Mouse (Mus musculus) urinary bladder, postnatal 25 days (tissue): ENCODE results near the gene Bdnf.

Experiments
- DNase-seq: peaks from one replicate; pipeline ENCODE4 v3.0.0; 2022; ENCODE audit warnings: low spot score

The Bdnf gene

GRCm38 (mm10) chr2:109674532-109674931 lies at the start of gene Bdnf:
Bdnf (plus strand) TSS chr2:109674700.
- no peak for DNase-seq

DNA sequence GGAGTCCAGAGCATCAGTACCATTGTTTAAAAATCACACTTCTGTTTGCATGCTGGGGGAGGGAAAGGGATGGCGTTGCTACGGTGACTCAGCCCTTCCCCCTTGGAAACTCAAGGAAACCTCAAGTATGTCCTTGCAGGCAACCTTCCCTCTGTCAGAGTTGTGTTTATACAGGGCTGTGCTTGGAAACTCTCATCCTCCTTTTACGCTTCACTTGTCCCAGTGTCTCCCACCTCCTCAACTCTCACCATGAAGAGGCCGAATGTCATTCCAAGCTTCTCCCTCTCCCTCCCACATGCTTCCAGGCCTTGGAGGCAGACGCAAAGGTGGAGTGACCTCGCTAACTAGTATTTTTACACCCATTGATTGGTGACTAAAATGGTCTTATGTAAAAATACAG lies 47.6 kb upstream of the Bdnf start:
- no peak for DNase-seq

DNA sequence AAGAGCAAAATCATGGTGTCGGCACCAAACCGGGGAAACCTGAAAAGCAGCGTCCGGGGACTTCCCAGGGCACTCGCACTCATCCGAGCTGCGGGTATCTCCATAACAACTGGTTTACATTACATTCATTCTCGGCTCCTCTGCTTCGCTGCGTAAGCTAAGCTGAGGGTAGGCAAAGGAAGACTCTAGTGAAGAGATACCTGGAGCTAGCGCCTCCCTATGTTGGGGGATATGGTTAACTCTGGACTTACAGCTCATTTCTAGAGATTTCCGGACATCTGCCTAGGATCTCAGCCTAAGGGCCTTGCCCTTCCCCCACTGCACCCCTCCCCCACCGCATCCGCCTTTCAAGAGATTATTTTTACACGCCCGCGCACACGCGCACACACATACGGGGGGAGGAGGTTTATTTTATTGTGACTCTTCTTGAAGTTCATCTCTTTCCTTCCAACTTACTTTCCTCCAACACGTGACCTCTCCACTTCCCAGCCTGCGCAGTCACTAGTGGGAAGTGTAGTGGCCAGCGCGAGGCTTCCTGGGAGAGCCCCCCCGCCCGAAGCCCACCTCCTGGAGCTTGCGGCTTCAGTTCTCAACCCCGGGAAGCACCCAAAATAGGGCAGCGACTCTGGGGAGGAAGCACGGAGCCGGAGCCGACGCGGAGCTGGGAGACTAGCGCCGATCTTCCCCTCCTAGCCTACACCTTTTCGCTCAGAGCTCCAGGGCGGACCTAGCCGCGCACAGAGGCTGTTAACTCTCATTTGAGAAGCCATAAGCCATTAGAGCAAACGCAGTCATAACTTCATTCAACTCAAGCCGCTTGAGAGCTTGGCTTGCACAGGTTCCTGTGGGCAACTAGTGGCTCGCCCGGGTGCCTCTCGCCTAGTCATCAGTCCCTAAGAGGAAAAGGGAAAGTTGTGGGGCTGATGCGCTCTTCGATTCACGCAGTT lies 718 bp upstream of the Bdnf start:
- DNase-seq, result no peak

DNA sequence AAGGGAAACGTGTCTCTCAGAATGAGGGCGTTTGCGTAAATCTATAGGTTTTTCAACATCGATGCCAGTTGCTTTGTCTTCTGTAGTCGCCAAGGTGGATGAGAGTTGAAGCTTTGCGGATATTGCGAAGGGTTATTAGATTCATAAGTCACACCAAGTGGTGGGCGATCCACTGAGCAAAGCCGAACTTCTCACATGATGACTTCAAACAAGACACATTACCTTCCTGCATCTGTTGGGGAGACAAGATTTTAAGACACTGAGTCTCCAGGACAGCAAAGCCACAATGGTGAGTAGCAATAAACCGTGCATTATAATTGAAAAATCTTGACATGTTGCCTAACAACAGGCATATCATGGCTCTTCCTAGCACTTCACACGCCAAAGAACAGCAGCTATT lies 551 bp downstream of the Bdnf start:
- DNase-seq, result no peak

DNA sequence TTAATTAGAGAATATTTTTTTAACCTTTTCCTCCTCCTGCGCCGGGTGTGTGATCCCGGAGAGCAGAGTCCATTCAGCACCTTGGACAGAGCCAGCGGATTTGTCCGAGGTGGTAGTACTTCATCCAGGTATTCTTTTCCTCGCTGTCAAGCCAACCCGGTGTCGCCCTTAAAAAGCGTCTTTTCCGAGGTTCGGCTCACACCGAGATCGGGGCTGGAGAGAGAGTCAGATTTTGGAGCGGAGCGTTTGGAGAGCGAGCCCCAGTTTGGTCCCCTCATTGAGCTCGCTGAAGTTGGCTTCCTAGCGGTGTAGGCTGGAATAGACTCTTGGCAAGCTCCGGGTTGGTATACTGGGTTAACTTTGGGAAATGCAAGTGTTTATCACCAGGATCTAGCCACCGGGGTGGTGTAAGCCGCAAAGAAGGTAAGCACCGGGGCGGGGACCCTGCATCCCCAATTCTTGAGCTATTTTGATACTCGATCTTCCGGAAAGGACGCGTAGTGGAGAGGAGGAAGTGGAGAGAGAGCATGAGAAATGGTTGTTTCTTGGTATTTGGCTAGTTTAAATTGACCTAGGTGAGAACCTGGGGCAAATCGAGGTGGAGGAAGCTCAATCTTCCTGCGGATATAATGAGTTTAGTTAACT lies 1.6 kb downstream of the Bdnf start:
- peak; percentile 62 for DNase-seq

- DNase-seq, result no peak
Measured at GRCm38 (mm10) chr2:109676618-109676974, 2.1 kb downstream of the Bdnf start.

- DNase-seq, result no peak
Measured at GRCm38 (mm10) chr2:109677221-109678089, 3.0 kb downstream of the Bdnf start.

DNA sequence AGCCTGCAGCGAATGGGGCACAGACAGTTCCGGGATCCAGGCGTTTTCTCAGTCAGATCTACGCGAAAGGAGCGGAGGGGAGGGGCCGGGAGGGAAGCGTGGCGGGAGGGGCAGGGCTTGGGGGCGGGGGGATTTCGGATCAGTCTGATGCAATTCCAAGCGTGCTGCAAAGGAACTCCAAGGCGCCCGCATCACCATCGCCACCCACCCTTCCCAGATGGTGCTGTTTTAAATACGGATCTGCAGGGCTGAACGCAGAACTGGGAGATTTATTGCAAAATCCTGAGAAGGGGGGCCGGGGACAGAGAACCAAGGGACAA lies 3.5 kb downstream of the Bdnf start:
- DNase-seq, result no peak

DNA sequence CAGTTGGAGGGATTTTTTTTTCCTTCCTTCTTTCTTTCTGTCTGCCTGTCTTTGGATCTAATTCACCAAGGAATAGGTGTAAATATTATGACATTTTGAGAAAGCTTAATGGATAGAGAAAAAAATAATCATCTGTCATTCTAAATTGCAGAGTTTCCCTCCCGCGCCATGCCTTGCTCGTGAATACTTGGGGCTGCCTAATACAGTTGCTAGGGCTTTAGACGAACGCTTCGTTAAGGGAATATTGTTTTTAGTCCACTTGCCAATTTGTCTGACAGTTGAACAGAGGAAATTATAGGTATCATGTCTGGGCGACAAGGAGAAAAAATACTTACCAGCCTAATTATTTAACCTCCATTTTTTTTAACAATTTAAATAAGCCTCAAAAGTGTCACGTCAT lies 4.0 kb downstream of the Bdnf start:
- no peak for DNase-seq

DNA sequence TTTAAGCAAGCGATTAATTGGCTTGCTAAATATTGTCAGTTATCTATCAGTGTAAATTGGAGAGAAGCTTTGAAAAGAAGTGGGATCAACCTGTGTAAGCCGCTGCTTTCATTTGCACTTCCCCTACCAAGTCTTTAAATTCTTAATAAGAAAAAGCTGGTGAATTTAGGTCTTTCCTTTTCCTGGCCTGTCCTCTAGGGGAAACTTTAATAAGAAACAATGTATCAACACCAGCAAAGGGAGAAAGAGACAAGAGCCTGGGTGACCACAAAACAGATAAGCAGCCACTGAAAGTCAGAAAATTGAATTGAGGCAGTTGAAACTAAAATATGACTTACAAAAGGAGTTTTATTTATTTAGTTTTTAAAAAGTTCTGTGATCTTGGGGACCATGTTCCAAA lies 4.9 kb downstream of the Bdnf start:
- no peak for DNase-seq

- DNase-seq, result no peak
Measured at GRCm38 (mm10) chr2:109681071-109681470, 6.6 kb downstream of the Bdnf start.

GRCm38 (mm10) chr2:109688661-109689060 lies 14.2 kb downstream of the Bdnf start:
- DNase-seq, result no peak

DNA sequence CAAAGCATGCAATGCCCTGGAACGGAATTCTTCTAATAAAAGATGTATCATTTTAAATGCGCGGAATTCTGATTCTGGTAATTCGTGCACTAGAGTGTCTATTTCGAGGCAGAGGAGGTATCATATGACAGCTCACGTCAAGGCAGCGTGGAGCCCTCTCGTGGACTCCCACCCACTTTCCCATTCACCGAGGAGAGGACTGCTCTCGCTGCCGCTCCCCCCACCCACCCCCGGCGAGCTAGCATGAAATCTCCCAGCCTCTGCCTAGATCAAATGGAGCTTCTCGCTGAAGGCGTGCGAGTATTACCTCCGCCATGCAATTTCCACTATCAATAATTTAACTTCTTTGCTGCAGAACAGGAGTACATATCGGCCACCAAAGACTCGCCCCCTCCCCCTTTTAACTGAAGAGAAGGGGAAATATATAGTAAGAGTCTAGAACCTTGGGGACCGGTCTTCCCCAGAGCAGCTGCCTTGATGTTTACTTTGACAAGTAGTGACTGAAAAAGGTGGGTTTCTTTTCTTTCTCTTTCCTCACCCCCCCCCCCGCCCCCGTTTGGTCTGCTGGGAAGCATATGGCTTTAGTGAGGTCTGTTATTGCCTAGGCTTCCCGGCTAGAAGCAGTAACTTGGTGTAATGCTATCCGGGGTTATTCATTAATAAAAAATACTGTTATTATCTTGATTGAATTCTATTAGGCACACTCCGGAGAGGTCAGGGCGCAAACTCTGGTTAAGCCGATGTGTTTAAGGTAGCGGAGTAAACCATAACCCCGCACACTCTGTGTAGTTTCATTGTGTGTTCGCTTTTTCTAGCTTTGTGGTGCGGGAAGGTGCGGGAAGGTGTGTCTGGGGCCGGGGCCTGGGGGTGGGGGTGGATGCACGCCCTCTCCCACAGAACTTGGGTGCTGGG lies 18.0 kb downstream of the Bdnf start:
- no peak for DNase-seq

- DNase-seq, result peak; percentile 18
Measured at GRCm38 (mm10) chr2:109693178-109694115, 18.9 kb downstream of the Bdnf start.

DNA sequence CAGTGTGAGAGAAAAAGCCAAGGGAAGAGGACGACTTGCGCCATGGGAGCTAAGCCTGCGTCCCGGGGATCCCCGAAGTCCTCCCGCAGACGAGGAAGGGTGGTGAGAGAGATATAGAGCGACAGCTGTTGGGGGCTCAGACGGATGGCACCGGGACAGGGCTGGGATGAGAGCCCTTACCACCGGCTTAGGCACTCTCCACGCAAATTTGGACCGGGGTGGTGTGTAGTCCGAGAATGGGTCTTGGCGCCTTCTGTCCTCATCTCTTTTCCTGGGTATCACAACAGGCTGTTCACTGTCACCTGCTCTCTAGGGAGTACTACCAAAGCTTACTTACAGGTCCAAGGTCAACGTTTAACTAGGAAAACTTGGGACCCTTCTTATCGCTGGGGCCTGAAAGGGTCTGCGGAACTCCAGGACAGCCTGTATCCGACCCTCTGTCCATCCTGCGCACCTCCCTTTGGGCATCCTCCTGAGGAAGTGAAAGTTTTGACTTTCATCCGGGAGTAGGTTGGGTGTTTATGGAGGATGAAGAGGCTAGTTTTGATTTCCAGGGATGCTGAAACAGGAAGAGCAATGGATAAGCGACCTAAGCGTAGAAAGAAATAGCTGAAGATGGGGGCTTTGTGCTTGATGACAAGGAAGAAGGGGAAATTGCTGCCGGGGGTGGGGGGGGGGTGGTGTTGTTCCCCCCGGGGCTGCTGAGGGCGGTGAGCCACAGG lies 19.8 kb downstream of the Bdnf start:
- DNase-seq, result no peak

DNA sequence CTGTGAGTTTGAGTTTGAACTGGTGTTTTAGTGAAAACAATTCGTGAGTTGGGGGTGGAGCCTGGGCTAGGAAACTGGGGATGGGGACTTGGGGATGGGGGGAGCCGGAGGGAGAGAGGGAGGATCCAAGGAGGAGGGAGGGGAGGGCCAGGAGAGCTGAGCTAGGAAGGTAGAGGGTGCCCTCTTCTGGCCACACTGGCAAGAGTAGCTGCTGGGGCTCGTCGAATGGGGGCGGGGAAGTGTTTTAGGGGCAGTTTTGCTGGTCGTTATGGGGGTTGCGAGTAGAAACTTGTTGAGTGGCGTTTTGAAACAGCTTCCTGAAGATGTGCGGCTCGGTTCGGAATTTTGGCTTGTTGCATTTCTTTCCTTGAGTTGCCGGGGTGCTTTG lies 20.3 kb downstream of the Bdnf start:
- peak; percentile 59 for DNase-seq

DNA sequence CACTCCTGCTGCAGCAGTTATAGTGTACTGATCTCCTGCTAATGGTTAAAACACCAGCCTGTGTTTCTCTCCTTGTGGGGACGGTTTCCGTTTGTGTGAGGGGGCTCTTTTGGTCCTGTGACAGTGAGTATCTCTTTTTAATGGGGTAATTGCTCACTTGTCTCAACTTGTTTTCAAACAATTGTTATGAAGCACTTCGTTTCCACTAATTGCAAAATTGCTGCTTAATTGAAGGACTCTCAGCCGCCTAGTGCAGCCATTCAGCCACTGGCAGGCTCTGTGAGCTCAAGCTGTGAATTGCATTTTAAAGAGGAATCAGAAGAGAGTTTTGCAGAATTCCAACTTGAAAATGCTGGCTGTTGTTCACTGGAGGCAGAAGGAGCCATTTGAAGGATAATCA lies 22.7 kb downstream of the Bdnf start:
- DNase-seq, result no peak

- DNase-seq, result no peak
Measured at GRCm38 (mm10) chr2:109700291-109700690, 25.8 kb downstream of the Bdnf start.

DNA sequence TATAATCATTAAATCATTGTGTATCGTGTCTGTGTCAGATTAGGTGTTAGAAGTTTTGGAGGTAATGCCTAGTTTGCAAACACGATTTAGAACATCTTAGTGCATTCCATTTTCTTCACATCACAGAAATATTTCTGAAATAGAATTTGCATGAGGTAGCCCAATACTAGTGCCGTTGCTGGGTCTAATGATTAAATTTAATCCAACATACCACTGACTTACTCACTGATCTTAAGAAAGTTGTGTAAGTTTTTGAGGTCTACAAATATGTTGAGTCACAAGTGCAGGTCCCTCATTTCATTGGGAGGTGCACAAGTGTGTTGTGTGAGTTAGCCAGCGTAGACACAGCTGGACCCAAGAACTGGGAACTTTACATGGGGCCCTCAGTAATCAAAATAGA lies 29.1 kb downstream of the Bdnf start:
- no peak for DNase-seq

DNA sequence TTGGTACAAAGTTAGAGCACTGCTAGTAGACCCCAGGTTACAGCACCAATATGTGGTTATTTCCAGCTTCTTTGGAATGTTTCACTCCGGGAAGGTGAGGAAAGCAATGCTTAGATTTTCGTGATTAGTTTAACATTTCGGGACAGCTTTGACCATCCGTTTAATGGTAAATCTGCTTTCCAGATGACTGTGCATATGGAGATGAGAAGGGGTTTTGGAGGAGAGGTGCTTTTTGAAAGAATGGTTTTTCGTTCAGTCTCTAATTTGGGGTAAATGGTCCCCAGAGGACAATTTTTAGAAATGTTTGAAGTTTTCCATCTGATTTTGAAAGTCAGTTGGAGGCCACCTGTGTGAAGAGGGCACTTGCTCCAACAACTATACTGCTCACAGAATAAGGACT lies 29.6 kb downstream of the Bdnf start:
- DNase-seq, result no peak
